Mouse (Mus musculus) neural tube, embryonic 15.5 days (tissue): Measurements from ENCODE around the gene Tnni3k. TPM values are rescaled to one million over a fixed set of nuclear protein-coding genes. Genes with fewer than 3 reads are reported as not detected.

ENCODE experiments used
- ATAC-seq: fragments of 200-750 bp; cut with Nextera tagmentation; 2 replicates; pipeline ENCODE4 v1.8.0; 2017; ENCODE audit warnings: mild to moderate bottlenecking, moderate TSS enrichment, moderate library complexity; ENCODE audit not compliant: low FRiP score
- H3K27ac ChIP-seq: fragments of 300-500 bp; sonication (generic); replicated peaks from 2 replicates; pipeline ENCODE4 v1.5.1; 2015; ENCODE audit warnings: mild to moderate bottlenecking, inconsistent platforms
- H3K27me3 ChIP-seq: fragments of 300-500 bp; sonication (generic); replicated peaks from 2 replicates; pipeline ENCODE4 v1.6.1; 2015; ENCODE audit warnings: inconsistent platforms
- H3K36me3 ChIP-seq: fragments of 300-500 bp; sonication (generic); 2 replicates; pipeline ENCODE4 v1.6.1; 2015; ENCODE audit warnings: inconsistent platforms
- H3K4me1 ChIP-seq: fragments of 300-500 bp; sonication (generic); 2 replicates; pipeline ENCODE4 v1.6.1; 2015; ENCODE audit warnings: inconsistent platforms
- H3K4me2 ChIP-seq: fragments of 300-500 bp; sonication (generic); 2 replicates; pipeline ENCODE4 v1.6.1; 2015; ENCODE audit warnings: inconsistent platforms, mild to moderate bottlenecking, moderate library complexity
- H3K4me3 ChIP-seq: fragments of 300-500 bp; sonication (generic); replicated peaks from 2 replicates; pipeline ENCODE4 v1.5.1; 2015; ENCODE audit warnings: mild to moderate bottlenecking, inconsistent platforms
- H3K9ac ChIP-seq: fragments of 300-500 bp; sonication (generic); replicated peaks from 2 replicates; pipeline ENCODE4 v1.6.1; 2015; ENCODE audit warnings: mild to moderate bottlenecking, inconsistent platforms
- H3K9me3 ChIP-seq: fragments of 300-500 bp; sonication (generic); replicated peaks from 2 replicates; pipeline ENCODE4 v1.6.1; 2016; ENCODE audit warnings: inconsistent platforms
- WGBS: fragments of 180-500 bp; shearing (Covaris S2); methylation state at CpG from one replicate; pipeline ENCODE4 v1.1.7; 2015; ENCODE audit warnings: mixed read lengths; 5-methylcytosine and 5-hydroxymethylcytosine counted together
- polyA plus RNA-seq: library from polyadenylated mRNA; unstranded; fragments of >200 nt; fragmentation: Nextera tagmentation; extraction: Ambion mirVana; gene quantifications from 2 replicates; pipeline ENCODE4 v1.2.1, GENCODE M21; 2015

Gene Tnni3k
- polyA plus RNA-seq, 1 experiment from 2014 or later = 0.06 TPM

- ATAC-seq = no peak
- WGBS = 54% methylated on average over 2 of the region's 2 CpGs
- no peak overlapping the region for H3K27ac ChIP-seq
- no peaks in the 10 kb centered on the region for H3K27me3 ChIP-seq
- no peaks in the 10 kb centered on the region for H3K36me3 ChIP-seq
- H3K9ac ChIP-seq = no peak overlapping the region
- no peak overlapping the region for H3K4me2 ChIP-seq
- no peaks in the 10 kb centered on the region for H3K9me3 ChIP-seq
- no peak overlapping the region for H3K4me3 ChIP-seq
- 0 out of 2 replicates have a peak, but pooled peaks cover 6% of the 10 kb centered on the region for H3K4me1 ChIP-seq
Observed at GRCm38 (mm10) chr3:154879515-154879914, 175.7 kb downstream of the Tnni3k start.

GRCm38 (mm10) chr3:154879080-154879479 lies 176.1 kb downstream of the Tnni3k start:
- Histone ChIP-seq H3K4me2 (no peak overlapping the region), H3K4me3 (no peak overlapping the region), H3K36me3 (no peaks in the 10 kb centered on the region), H3K9me3 (no peaks in the 10 kb centered on the region), H3K9ac (no peak overlapping the region), H3K4me1 (0 out of 2 replicates have a peak, but pooled peaks cover 6% of the 10 kb centered on the region), H3K27me3 (no peaks in the 10 kb centered on the region), H3K27ac (no peak overlapping the region)
- no peak for ATAC-seq
- WGBS = 100% methylated on average over 1 of the region's 1 CpGs

GRCm38 (mm10) chr3:154868807-154869206 lies 186.4 kb downstream of the Tnni3k start:
- Histone ChIP-seq H3K27ac (no peak overlapping the region), H3K4me2 (no peak overlapping the region), H3K4me1 (no peaks in the 10 kb centered on the region), H3K9ac (no peak overlapping the region), H3K36me3 (no peaks in the 10 kb centered on the region), H3K27me3 (no peaks in the 10 kb centered on the region), H3K4me3 (no peak overlapping the region), H3K9me3 (no peaks in the 10 kb centered on the region)
- WGBS = 93% methylated on average over 4 of the region's 4 CpGs
- no peak for ATAC-seq

- WGBS = 51% methylated on average over 6 of the region's 6 CpGs
- Histone ChIP-seq H3K4me2 (no peak overlapping the region), H3K9ac (no peak overlapping the region), H3K4me1 (no peaks in the 10 kb centered on the region), H3K4me3 (no peak overlapping the region), H3K27ac (no peak overlapping the region), H3K9me3 (no peaks in the 10 kb centered on the region), H3K27me3 (no peaks in the 10 kb centered on the region), H3K36me3 (no peaks in the 10 kb centered on the region)
- no peak for ATAC-seq
Observed at GRCm38 (mm10) chr3:154861921-154862320, 193.3 kb downstream of the Tnni3k start.

- no peak overlapping the region for H3K4me2 ChIP-seq
- WGBS = 65% methylated on average over 3 of the region's 3 CpGs
- H3K4me1 ChIP-seq = no peaks in the 10 kb centered on the region
- no peak overlapping the region for H3K4me3 ChIP-seq
- H3K36me3 ChIP-seq = no peaks in the 10 kb centered on the region
- no peak for ATAC-seq
- no peaks in the 10 kb centered on the region for H3K27me3 ChIP-seq
- H3K27ac ChIP-seq = no peak overlapping the region
- H3K9ac ChIP-seq = no peak overlapping the region
- H3K9me3 ChIP-seq = no peaks in the 10 kb centered on the region
Observed at GRCm38 (mm10) chr3:154859721-154860120, 195.5 kb downstream of the Tnni3k start.

- no peaks in the 10 kb centered on the region for H3K27me3 ChIP-seq
- 0 out of 2 replicates have a peak overlapping the region, but pooled peaks have one; percentile 11 for H3K4me2 ChIP-seq
- WGBS = 24% methylated on average over 6 of the region's 6 CpGs
- no peaks in the 10 kb centered on the region for H3K36me3 ChIP-seq
- no peak overlapping the region for H3K9ac ChIP-seq
- H3K4me1 ChIP-seq = peaks cover 9% of the 10 kb centered on the region
- H3K27ac ChIP-seq = no peak overlapping the region
- ATAC-seq = no peak
- no peak overlapping the region for H3K4me3 ChIP-seq
- no peaks in the 10 kb centered on the region for H3K9me3 ChIP-seq
Observed at GRCm38 (mm10) chr3:154853257-154853656, 201.9 kb downstream of the Tnni3k start.

GRCm38 (mm10) chr3:154852281-154852680 lies 202.9 kb downstream of the Tnni3k start:
- 57% methylated on average over 3 of the region's 3 CpGs for WGBS
- H3K9me3 ChIP-seq = no peaks in the 10 kb centered on the region
- no peak overlapping the region for H3K4me3 ChIP-seq
- H3K4me1 ChIP-seq = peaks cover 9% of the 10 kb centered on the region
- H3K9ac ChIP-seq = no peak overlapping the region
- ATAC-seq = peak; percentile 58
- H3K27me3 ChIP-seq = no peaks in the 10 kb centered on the region
- H3K36me3 ChIP-seq = no peaks in the 10 kb centered on the region
- H3K4me2 ChIP-seq = no peak overlapping the region
- no peak overlapping the region for H3K27ac ChIP-seq

GRCm38 (mm10) chr3:154842247-154842646 lies 213.0 kb downstream of the Tnni3k start:
- Histone ChIP-seq H3K27ac (no peak overlapping the region), H3K9me3 (no peaks in the 10 kb centered on the region), H3K36me3 (no peaks in the 10 kb centered on the region), H3K4me2 (no peak overlapping the region), H3K9ac (no peak overlapping the region), H3K4me3 (no peak overlapping the region), H3K27me3 (no peaks in the 10 kb centered on the region), H3K4me1 (no peaks in the 10 kb centered on the region)
- no peak for ATAC-seq
- 93% methylated on average over 7 of the region's 7 CpGs for WGBS

- Histone ChIP-seq H3K36me3 (no peaks in the 10 kb centered on the region), H3K27ac (no peak overlapping the region), H3K4me2 (no peak overlapping the region), H3K27me3 (no peaks in the 10 kb centered on the region), H3K9ac (no peak overlapping the region), H3K4me3 (no peak overlapping the region), H3K4me1 (no peaks in the 10 kb centered on the region), H3K9me3 (no peaks in the 10 kb centered on the region)
- 30% methylated on average over 1 of the region's 1 CpGs for WGBS
- no peak for ATAC-seq
Observed at GRCm38 (mm10) chr3:154841076-154841475, 214.1 kb downstream of the Tnni3k start.

- H3K4me2 ChIP-seq = no peak overlapping the region
- no peaks in the 10 kb centered on the region for H3K36me3 ChIP-seq
- 94% methylated on average over 11 of the region's 11 CpGs for WGBS
- no peak for ATAC-seq
- no peak overlapping the region for H3K9ac ChIP-seq
- H3K27ac ChIP-seq = no peak overlapping the region
- no peak overlapping the region for H3K4me3 ChIP-seq
- H3K27me3 ChIP-seq = no peaks in the 10 kb centered on the region
- H3K9me3 ChIP-seq = no peaks in the 10 kb centered on the region
- H3K4me1 ChIP-seq = peaks cover 6% of the 10 kb centered on the region; the same call in 1 of the 2 replicates
Observed at GRCm38 (mm10) chr3:154837861-154838260, 217.3 kb downstream of the Tnni3k start.

GRCm38 (mm10) chr3:154836137-154836536 lies 219.1 kb downstream of the Tnni3k start:
- H3K36me3 ChIP-seq = no peaks in the 10 kb centered on the region
- WGBS = 89% methylated on average over 3 of the region's 3 CpGs
- H3K9me3 ChIP-seq = no peaks in the 10 kb centered on the region
- ATAC-seq = no peak
- no peak overlapping the region for H3K9ac ChIP-seq
- H3K27me3 ChIP-seq = no peaks in the 10 kb centered on the region
- peaks cover 6% of the 10 kb centered on the region; the same call in 1 of the 2 replicates for H3K4me1 ChIP-seq
- no peak overlapping the region for H3K4me3 ChIP-seq
- no peak overlapping the region for H3K4me2 ChIP-seq
- no peak overlapping the region for H3K27ac ChIP-seq

GRCm38 (mm10) chr3:154834373-154834772 lies 220.8 kb downstream of the Tnni3k start:
- no peak overlapping the region for H3K4me2 ChIP-seq
- H3K4me3 ChIP-seq = no peak overlapping the region
- peak; percentile 61 for ATAC-seq
- no peaks in the 10 kb centered on the region for H3K36me3 ChIP-seq
- 37% methylated on average over 9 of the region's 9 CpGs for WGBS
- peaks cover 6% of the 10 kb centered on the region; the same call in 1 of the 2 replicates for H3K4me1 ChIP-seq
- H3K27me3 ChIP-seq = no peaks in the 10 kb centered on the region
- H3K9me3 ChIP-seq = no peaks in the 10 kb centered on the region
- no peak overlapping the region for H3K9ac ChIP-seq
- no peak overlapping the region for H3K27ac ChIP-seq

- Histone ChIP-seq H3K4me2 (no peak overlapping the region), H3K4me3 (no peak overlapping the region), H3K27me3 (no peaks in the 10 kb centered on the region), H3K9ac (no peak overlapping the region), H3K4me1 (no peaks in the 10 kb centered on the region), H3K9me3 (no peaks in the 10 kb centered on the region), H3K27ac (no peak overlapping the region), H3K36me3 (no peaks in the 10 kb centered on the region)
- 77% methylated on average over 3 of the region's 3 CpGs for WGBS
- ATAC-seq = no peak
Observed at GRCm38 (mm10) chr3:154825739-154826138, 229.5 kb downstream of the Tnni3k start.
